Mouse (Mus musculus): ENCODE measurements at regions not wholly inside any gene's neighbourhood (a gene's known extent, or its start where the extent isn't known, plus 50 kb on each side); places are given as distances from the start of the nearest gene placed in this dataset.
A peak's percentile ranks its signal among the peaks of the same experiment; 100 is the strongest.

DNA sequence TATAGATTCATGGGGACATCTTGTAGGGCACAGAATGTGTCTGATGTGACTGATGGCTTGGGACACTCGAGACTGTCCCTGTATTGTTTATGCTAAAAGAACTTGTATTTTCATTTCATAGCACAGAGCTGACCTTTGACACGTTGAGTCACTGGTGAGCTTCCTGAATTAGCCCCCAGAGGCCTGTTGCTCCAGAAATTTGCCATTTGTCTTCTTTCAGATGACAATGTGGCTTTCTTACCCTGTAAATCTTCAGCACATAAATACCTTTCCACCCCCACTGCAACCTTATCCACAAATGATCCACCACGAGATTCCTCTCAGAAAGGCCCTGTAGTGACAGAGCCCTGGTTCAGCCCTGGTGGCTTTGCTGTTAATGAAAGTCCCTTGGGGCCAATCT is 335.5 kb upstream of the Zfp637 start:
- DNase-seq (ENCODE audit: low read depth), result peak; percentile 62

DNA sequence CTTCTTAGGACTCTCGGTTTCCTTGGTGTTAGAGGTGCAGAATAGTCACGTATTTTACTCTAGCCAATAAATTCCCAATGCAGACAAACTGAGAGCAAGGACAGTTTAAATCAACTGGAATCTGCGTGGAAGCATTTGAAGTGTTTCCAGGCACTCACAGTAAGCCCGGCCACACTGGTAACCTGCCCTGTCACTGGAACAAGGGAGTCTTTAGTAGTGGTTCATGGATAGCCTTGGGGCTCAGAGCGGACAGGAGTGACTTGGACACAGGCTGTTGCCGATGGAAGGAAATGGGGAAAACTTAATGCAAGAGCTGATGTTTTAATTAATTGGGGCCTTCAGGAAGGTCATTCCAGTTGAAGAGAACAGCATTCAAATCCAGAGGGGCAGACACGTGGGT is 334.4 kb upstream of the Zfp637 start:
- no peak for DNase-seq (ENCODE audit: low read depth)

DNA sequence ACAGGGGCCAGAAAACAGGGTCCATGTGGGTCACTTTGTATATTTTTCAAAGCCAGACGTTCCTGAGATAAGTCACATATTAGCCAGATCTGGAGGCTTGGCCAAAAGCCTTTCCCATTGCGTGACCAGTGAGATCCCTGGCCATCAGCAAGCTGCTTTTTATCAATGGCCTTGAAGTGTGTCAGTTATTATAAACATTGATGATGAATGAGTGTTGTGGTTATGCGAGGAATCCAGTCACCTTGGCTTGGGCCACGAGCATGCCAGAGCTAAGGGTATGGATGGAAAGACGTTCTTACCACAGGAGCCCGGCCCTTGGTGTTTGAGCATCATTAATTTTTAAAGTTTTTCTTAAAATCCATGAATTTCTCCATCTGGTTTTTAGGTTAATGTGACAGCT is 332.1 kb upstream of the Zfp637 start:
- DNase-seq (ENCODE audit: low read depth), result peak; percentile 60

DNA sequence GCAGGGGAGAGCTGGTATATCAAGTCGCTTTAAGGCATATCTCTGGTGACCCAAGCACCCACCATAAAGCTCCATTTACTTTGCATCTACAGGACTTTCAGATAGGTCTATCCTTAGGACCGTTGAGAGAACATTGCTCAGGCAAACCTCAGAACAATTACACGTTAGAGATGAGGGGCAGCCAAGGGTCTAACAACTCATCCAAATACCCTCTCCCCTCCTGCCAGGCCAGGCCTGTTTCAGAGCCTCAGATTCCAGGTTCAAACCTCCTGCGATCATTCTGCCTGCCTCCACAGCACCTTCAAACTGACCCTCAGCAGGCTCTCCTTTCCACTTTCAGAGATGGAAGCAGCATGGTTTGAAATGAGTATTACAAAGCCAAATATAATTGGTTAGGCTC is 331.0 kb upstream of the Zfp637 start:
- DNase-seq (ENCODE audit: low read depth), result no peak

DNA sequence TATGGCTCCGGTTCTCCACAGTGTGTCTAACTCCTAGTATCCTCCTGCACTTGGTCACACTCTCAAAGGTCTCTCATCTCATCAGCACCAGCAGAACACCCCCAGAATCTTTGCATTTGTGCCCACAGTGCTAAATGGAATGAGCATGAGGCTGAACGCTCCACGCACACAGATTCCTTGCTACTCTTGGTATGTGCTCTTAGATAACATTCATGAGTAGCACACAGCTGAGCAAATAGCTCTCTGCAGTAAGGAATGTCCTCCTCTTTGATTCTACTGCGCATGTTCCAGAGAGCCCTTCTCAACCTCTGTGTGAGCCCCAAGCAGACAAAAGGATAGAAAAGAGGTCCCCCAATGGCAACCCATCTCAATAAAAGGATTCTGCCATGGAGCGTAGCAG is 326.1 kb upstream of the Zfp637 start:
- no peak for DNase-seq (ENCODE audit: low read depth)

DNA sequence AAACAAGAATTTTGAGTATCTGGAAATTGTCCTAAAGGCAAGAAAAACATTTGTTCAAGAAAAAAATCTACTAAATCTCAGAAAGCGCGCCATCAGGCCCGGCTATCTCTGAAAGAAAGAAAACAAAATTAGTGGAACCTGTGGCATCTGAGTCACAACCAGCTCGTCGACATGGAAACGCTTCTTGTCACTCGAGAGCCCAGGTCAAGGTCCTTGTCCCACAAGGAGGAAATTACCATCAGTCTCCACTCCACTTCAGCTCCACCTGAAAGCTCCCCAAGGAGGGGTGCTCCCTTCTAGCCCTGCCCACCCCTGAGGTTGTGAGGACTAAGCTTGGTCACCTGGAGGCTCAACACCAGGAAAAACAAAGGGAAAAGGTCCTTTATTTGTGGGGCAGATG is 324.1 kb upstream of the Zfp637 start:
- no peak for DNase-seq (ENCODE audit: low read depth)

DNA sequence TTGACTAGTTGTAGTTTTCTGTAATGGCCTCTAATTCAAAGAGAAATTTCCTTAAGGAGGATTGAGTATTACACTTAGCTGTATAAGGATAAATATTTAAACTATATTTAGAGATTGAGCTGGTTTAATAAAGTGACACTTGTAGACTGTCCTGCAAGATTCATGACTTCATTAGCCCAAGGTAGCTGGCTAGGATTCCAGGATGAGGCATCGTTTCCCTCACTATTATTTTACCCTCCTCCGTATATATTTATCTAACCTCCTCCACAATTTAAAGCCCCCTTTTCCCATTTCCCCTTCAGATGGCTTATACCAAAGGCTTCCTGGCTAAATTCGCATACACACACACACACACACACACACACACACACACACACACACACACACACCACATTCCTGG is 322.0 kb upstream of the Zfp637 start:
- no peak for DNase-seq (ENCODE audit: low read depth)

DNA sequence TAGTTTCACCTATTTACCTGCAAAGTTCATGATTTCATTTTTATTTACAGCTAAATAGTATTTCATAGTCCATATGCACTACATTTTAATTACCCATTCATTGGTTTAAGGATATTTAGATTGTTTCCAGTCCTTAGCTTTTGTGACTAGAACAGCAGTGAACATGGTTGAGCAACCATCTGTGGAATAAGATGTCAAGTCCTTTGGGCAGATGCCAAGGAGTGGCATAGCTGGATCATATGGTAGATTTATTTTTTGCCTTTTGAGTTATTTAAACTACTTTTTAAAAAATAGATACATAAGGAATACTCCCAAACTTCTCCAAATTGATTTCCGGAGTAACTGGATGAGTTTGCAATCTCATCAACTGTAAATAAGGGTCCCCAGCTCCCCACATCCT is 321.5 kb upstream of the Zfp637 start:
- peak; percentile 74 for DNase-seq (ENCODE audit: low read depth)

DNA sequence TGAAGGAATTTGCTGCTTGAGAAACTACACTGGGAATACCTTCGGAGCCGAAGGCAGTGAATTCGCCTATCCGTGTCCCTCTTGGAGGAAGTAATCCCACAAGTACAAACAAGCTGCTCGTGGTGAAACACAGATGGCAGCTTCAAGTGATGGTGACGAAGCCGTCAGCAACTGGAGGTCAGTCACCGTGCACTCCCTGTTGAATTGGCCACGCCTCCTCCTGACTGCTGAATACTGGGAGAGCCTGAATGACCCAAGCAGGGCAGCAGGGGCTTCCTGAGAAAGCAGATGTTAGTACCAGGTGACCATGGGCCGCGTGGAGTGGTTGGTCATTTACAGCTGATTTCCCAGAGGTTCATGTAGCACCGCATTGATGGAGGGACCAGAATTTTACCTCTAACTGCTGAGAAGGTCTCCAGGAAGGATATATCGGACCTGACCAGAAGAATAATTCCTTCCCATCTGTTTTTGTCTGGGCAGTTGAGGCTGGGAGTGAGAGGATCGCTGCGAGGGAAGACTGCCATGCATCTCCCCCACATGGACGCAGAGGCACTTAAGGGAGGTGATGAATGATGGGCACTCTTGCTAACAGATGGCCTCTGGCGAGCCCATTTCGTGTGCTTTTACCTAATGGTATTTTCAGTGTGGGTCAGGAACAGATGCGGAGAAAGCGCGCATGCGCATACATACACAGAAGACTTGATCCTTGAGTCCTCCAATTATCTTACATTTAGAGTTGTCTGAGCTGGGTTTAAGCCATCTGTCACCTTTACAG is 314.6 kb upstream of the Zfp637 start:
- DNase-seq (ENCODE audit: low read depth), result no peak

DNA sequence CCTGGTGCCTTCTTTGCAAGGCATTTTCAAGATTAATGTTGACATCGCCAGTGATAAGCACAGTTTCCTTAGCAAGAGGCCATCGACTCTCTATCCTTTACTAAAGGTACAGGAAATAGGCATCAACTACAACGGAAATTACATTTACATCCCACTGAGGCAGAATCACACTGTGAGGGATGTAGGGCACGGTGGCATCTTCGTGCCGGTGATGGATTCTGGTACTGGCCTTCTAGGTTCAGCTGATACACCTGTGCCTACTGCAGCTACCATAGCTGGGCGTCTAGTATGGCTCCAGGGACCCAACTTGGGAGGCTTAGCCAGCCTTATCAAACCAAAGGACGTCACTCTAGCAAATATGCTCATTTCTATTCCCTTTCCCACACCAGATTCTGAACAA is 313.5 kb upstream of the Zfp637 start:
- no peak for DNase-seq (ENCODE audit: low read depth)

DNA sequence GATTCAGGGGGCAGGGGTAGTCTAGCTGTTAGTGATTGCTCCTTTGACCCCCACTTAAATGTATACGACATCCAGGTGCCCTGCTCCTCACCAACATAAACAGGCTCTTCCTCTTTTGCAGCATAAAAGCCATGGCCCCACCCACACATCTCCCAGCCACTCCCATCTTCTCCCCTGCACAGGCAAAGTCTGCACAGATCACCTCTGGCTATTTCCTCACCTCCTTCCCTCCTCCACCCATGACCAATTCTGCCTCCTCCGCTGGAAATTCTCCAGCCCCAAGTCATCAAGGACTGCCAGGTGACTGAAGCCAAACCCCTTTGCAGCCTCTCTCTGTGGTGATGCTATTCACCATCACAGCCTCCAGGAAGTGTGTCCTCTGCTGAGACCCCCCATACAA is 306.8 kb upstream of the Zfp637 start:
- no peak for DNase-seq (ENCODE audit: low read depth)

DNA sequence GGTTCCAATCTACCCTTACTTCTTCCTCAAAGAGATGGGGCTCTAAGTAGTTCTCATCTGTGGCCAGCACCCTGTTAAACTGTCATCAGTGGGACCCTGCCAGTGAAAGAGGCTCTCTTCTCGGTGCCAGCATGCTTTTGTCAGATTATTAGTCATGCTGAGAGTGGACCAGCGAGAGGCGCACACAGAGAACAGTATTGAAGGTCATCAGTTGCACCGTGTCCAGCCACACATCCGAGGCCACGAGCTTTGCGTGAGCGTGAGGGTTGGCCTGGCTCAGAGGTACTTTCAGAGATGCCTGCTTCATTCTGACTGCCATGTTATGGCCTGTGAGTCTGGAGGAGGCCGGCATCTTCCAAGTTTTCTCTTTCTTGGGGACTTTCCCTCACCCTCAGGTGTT is 306.0 kb upstream of the Zfp637 start:
- DNase-seq (ENCODE audit: low read depth), result no peak

DNA sequence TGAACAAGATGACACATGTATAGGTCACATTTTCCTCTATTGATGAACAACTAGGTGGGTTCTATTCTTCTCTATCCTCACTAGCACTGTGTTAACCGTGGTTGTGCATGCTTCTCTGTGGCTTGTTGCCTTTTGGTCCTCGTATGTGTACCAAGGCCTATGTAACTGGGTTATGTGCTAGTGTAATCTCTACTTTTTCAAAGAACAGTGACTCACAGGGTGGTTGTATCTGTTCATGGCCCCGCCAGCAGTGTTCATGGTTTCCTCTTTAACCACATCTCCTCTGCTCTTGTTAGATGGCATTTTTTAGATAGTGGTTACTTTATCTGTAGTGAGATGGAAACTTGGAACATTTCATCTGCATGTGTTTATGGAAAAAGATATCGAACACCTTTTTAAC is 304.9 kb upstream of the Zfp637 start:
- no peak for DNase-seq (ENCODE audit: low read depth)

DNA sequence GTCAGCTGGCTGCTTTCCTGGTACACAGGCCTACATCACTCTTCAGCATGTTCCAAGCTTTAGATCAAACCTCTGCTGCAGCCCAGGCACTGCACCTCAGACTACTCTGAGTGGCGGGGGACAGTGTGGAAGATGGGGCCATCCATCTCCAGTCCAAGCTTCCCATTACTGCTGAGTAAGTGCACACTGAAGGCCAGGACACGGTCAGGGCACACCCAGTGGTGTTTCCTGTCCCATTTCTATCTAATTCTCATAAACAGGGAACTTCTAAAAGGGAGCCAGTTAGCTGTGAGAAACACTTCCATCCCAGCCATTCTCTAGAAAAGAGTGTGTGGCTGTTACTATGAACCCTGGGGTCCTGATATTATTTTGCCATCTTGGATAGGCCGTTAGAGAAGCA is 298.5 kb upstream of the Zfp637 start:
- no peak for DNase-seq (ENCODE audit: low read depth)

DNA sequence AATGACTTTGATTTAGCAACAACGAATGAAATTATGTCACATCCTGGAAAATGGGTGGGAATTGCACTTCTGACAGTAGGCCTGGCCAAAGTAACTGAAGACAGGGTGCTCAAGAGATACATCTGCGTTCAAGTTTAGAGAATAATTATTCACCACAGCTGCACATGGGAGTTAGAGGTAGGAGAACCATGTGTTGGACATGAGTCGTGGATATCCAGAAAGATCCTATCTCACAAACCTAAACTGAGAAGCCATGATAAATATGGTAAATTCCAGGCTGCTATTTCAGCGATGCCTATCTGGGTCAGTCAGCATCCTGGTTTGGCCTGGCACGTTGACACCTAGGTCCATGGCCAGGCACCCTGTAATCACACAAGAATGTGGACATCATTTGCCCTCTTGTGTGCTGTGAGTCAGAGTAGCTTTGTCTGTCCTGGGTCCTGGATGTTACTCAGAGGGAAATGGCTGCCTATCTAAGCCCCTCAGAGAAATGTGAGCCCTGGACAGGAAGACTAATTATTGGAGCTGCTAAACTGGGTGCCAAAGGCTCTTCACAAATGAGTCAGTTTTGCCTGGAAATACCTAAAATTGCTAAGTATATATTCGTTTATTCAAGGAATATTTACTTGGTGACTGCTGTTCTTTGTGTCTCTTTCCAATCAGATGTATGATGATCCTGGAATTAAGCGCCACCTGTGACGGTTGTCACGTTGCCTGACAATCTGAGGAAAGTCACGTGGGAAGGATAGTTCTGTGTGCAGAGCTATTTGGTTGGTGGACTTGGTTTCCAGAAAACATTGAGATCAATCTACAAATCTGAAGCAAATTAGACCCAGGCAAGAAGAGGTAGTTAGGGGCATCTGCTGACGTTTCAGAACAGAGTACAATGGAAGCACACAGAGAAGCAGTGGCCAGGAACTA is 296.4 kb upstream of the Zfp637 start:
- DNase-seq (ENCODE audit: low read depth), result peak; percentile 45

DNA sequence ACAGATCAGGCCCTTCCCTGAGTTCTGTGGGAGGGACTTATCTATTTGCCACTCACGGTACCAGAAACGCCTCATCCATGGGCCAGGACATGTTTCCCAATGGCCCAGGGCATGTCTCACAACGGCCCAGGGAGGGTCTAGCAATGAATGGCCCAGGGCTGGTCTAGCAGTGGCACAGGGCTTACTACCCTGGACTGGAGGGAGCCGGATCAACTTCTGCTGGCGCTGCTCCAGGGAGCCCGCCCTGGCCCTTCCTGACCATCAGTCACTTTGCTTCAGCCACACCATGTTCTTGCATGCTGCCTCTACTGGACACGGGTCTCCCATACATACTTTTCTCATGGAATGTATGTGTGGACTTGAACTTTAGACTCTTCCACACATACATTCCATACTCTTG is 290.1 kb upstream of the Zfp637 start:
- DNase-seq (ENCODE audit: low read depth), result no peak

DNA sequence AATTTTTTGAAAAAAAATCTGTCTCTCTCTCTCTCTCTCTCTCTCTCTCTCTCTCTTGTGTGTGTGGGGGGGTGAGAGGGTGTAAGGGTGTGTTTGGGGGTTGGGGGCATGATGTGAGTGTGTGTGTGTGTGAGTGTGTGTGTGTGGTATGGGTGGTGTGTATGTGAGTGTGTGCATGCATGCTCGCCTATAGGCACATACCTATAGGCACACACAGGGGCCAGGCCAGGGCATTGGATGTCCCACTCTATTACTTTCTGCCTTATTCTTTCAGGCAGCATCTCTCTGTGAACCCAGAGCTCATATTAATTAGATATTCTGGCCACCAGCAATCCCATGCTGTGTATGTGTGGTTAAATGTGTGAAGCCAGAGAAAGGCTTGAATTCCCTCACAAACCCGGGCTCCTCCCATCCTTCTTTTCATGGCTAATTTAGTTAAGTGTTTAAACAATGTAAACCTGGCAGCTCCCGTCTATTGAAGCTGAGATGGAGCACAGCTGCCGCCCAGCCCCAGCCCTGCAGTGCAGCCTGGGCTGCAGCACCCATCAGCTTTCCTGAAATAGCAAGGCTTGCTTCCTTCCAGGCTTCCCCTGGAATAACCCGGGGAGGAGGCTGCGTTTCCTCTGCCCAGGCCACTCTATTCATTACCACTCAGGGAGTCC is 288.8 kb upstream of the Zfp637 start:
- peak; percentile 43 for DNase-seq (ENCODE audit: low read depth)

DNA sequence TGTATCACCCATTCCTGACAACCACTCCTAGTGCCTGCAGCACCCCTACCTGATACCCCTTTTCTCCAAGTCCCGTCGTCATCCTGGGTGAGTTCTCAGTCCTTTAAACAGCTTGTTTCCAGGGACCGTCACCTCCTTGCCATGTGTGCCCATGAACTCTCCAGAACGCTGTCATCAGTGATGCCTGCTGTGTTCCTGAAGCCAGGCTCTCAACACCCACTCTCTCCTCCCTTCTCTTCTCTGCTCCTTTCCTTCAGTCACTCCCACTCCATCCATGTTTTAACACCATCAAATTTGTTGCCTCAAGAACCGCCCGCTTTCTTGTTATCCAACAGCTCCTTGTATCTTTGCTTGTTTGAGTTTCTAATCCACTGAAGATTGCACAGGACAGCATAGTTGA is 277.8 kb upstream of the Zfp637 start:
- DNase-seq (ENCODE audit: low read depth), result no peak

DNA sequence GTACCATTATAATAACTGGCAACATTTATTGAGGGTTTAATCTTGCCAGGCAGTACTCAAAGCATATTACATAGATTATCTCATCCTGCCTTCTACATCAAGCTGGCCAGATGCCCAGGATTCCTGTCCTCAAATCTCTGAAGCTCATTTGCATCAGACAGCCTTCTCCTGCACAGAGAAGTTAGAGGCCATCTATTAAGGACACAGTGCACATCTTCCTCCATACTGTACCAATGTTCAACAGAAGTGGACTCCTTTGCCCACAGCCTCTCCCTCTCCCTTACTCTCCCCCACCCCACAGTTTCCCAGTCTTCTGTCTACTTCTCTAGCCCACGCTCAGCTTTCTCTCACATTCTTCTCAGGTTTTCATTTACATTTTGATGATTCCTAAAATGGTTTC is 277.3 kb upstream of the Zfp637 start:
- DNase-seq (ENCODE audit: low read depth), result peak; percentile 82

DNA sequence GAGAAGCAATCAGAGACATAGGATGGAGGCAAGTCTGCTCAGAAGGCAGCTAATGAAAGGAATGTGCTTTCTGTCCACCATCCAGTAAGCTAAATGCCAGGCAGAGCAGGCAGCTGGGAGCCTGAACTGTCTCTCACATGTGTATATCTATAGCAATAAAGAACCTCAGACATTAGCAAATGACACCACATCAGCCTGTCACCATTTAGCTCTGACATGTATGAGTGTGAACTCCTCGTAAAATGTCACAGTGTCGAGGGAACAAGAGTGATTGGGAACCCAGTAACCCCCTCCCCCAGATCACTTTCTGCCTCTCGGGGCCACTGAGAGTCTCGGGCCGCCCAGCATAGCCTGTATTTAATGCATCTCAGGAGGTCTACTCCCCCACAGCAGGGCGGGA is 274.2 kb upstream of the Zfp637 start:
- DNase-seq (ENCODE audit: low read depth), result no peak

DNA sequence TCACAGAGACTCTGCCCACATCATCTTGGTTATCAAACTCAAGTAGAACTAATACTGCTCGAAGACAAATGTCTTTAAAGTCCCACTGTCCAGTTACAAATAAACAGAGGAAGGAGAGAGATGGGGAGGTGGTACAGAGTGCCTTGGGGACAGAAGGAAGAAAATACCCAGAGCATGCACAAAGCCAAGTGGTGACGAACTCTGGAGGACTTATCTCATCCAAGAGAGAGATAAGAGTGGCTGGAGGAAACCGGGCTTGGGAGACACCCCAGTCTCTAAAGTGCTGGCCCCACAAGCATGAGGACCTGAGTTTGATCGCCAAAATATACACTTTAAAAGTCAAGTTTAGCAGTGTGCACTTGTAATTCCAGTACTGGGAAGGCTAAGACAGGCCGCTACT is 273.3 kb upstream of the Zfp637 start:
- no peak for DNase-seq (ENCODE audit: low read depth)

DNA sequence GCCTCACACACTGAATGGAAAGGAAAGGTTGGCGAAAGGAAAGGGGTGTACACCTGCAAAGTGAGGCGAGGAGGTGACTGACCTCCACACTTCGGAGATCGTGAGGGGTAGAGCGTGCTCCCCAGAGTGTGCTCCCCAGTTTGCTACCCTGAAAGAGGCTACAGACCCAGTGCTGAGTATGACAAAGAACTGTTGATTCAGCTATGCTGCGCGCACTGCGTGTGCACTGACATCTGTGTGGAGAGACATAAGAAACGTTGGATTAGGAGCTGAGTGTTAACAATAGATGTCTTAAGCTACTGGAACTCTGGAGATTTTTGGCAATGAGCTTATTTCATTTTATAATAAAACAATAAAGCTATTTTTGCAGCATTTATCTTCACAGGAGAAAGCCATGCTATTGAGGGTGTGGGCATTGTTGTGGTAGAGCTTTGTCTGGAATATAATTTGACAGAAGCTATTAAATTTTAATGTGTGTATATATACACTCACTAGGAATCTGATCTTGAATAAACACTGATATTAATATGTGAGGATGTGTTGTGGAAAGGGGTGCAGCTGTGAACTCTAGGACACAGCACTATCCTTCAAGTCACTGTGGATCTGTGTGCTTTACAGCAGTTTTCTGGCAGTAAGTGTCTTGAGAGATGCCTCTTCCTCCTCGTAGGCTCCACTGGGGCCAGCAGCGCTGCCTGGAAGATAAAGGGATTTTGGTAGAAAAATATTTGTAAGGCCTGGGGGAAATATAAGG is 271.2 kb upstream of the Zfp637 start:
- no peak for DNase-seq (ENCODE audit: low read depth)
